Mouse (Mus musculus) fat pad, adult 2 months (tissue): ENCODE results near the gene Il20rb.

Source experiments
- DNase-seq: peaks from one replicate; pipeline ENCODE4 v3.0.0-alpha.2; 2011; ENCODE audit warnings: low read depth, low spot score; ENCODE audit errors: extremely low read depth

Il20rb gene

DNA sequence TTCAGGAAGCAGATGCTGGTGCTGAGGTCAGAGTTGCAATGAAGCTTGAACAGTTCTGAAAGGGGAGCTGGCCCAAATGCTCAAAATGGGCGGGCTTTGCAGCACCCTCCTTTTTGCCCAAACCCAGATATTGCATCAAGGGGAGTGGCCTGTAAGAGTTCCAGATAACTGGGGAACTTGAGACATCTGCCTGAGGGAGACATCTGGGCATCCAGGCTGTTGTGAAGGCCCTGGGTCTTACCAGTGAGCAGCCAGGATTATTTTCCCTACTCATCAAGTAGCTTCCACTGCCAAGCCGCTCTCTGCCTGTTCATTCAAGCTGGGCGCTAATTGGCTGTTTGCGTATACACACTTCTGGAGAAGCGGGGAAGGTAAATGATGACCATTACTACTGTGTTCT, at the start of gene Il20rb:
Il20rb (minus strand) TSS at position 358 of the 400 bp plus-strand sequence.
- no peak for DNase-seq

DNA sequence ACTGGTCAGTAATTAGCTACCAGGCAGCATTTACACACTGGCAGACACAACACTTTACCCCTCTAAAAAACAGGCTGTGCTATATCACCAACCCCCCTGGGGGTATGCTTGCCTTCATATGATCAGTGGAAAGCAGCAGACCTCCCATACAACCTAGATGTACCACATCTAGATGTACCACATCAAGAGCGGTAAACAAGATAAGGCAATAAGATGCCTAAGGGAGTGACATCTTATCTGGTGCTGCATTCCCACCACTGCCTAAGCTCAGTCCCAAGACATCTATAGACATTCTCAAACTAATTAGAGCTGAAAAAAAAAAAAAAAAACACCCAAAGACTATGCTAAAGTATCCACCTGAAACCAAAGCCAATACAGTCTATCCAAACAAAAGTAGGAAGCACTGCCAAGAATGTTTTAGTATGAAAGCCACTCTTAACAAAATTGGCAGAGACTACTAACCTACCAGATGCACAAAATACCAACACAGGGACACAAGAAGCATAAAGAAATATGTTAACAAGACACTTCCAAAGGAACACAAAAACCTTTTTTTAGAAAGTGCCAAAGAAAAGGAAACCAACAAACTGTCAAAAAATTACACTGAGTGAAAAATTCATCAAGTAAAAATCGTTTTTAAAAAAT, 49.2 kb upstream of the Il20rb start:
- no peak for DNase-seq

DNA sequence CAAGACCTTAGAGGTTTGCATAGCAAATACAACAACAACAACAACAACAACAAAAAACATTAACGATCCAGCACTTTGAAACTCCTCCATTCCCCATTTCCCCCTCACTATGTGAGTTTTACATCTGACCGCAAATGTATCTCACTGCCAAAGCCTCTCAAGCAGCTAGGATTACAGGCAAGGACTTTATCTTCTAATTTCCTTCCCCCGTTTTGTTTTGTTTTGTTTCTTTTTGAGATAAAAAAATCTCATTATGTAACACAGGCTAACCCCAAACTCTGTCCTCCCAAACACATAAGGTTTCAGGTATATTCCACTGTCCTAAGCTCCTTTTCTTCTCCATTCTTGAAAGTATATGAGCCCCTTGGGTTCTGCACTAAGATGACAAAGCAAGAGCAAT, 48.1 kb upstream of the Il20rb start:
- DNase-seq = no peak

DNA sequence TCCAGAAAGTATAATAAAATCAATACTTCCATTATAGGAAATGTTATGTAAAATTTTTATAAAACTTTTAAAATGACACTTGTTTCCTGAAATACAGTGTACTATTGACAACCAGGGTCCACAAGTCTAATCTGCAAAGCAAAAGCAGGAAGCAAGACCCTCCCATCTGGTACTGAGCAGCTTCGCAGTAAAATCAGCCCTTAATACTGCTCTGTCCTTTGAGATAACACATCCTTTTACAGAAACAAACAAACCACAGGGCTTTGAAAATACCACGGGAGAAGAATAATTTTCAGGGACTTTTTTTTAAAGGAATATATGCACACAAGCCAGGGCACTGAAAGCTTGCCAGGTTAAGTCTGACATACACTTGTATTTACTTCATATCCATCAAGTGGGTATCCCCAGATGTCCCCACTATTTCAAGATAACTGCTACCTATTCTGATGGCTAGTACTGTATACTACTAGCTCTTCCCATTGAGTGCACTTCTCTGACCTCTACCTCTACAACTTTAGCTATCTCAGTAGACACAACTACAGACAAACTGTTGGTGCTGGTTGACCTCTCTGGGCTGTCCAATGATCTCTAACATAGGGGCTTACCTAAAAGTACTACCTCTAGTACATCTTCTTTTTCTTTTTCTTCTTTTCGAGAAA, 46.4 kb upstream of the Il20rb start:
- no peak for DNase-seq

DNA sequence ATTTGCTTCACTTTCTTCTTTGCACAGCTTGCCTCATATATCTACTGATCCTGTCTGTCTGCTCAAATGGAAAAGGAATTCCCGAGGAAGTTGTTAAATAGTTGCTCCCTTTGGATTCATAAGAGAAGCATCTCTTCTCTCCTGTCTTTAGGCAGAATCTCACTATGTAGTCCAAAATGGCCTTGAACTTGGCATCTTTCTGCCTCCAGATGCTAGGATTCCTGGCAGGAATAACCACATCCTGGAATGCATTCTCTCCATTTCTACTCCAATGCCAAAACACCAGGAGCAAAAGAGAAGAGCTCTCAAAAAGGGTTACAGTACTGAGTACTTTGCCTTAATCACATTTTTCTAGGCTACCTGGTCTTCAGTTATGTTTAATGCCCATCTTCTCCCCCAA, 44.7 kb upstream of the Il20rb start:
- DNase-seq = no peak

DNA sequence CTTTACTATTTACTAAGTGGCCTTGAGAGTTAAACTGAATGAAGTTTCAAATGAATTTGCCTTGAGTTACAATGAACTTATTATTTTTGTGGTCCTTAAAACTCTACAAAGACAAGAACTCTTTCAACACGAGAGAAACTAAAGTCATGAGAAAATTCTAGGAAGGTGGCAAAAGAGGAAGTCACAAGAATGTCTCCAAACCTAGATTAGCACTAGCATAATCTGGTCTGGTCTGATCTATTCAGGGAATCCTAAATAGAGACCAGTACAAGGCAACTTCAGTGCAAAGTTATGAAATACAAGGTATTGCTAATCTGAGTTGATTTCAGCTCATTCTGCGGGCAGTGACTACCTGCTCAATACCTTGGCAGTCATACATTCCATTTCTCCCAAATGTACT, 38.6 kb upstream of the Il20rb start:
- DNase-seq = no peak

DNA sequence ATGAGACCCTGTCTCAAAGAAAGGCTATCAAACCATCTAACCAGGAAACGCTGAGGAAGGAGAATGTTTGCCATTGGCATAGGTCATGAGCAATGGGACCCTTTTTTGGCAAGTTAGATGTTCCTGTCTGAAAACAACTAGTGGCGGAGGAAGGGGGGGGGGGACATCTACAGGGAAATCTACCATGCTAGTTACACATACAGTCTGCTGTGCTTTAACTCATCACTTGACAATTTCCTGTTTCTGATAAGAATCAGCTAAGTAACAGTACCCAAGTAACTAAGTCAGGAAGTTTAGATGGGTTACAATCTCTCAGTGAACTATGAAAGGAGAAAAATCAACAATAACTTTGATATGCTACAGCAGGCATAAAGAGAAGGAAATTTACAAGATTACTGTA, 35.4 kb upstream of the Il20rb start:
- DNase-seq = no peak

DNA sequence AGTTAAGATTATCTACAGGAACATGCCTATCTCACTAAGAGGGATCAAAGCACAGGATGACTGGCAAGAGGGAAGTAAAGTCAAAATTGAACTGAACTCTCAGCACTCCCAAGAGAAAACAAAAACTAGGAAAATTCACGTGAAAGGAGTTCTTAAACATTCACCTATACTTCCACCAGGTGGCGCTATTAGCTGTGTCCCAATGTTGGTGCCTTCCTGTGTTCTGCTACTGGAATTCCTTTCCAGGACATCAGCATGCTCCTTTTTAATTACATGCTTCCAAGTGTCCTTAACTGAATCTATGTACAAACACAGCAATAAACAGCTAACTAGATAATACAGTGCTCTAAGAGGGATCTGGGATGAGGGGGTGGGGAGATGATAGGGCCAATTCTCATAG, 34.0 kb upstream of the Il20rb start:
- DNase-seq = no peak

DNA sequence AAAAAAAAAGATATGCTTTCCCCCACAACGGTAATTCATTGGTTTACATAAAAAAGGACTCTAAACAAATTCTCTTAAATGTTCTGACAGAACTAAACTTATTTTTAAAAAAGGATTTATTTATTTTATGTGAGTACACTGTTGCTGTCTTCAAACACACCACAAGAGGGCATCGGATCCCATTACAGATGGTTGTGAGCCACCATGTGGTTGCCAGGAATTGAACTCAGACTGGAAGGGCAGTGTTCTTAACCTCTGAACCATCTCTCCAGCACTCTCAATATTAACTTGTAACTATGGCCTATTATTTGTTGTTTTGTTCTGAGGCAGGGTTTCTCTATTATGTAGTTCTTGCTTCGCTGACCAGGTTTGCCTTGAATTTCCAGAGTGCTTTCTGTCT, 33.4 kb upstream of the Il20rb start:
- DNase-seq = no peak

DNA sequence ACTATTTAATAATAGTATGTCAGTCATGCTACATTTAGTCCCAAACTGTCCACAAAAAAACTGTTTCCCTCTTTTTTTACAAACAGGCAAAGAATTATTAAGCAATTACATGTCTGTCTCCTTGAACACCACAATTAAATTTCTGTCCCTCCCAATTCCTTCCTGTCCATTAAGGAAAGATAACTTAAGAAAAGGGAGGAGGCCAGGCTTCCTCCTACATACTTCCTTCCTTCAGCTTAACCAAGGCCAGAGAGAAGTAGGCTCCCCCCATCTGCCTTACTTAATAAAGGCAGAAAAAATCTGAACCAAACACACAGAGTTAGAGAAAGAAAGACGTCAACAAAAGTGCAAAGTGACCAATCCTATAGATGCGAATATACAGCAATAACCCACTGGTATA, 21.0 kb upstream of the Il20rb start:
- no peak for DNase-seq

DNA sequence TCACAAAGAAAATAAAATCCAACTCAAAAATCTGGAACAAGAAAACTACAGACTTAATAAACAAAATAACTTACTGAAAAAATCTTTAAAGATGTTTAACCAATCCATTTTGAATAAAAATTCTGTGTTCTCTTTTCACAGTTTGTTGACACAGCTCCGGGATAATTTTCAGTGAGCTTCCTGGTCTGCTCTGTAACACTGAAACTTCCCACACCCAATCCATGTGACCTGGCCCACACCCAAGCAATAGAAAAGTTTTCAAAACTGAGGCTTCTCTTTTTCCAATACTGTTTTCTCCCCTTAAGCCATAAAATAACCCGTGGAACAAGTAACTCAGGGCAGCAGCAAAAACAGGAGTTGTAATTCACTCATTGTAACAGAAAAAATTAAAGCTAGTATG, 20.1 kb upstream of the Il20rb start:
- no peak for DNase-seq

DNA sequence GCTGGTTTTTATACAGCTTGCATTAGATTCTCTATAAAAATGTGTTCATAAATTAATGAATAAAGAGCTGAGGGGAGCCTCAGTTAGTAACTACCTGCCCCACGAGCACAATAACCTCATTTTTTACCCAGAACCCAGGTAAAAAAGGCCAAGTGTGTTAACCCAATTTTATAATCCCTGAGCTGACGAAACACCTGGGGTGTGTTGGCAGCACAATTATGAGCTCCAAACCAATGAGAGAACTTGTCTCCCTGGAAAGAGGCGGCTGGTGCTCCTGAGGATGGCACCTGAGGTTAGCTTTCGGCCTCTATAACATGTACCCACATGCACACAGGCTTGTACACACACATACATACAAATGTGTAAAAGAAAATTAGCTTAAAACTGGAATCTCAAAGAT, 18.9 kb upstream of the Il20rb start:
- DNase-seq = no peak

DNA sequence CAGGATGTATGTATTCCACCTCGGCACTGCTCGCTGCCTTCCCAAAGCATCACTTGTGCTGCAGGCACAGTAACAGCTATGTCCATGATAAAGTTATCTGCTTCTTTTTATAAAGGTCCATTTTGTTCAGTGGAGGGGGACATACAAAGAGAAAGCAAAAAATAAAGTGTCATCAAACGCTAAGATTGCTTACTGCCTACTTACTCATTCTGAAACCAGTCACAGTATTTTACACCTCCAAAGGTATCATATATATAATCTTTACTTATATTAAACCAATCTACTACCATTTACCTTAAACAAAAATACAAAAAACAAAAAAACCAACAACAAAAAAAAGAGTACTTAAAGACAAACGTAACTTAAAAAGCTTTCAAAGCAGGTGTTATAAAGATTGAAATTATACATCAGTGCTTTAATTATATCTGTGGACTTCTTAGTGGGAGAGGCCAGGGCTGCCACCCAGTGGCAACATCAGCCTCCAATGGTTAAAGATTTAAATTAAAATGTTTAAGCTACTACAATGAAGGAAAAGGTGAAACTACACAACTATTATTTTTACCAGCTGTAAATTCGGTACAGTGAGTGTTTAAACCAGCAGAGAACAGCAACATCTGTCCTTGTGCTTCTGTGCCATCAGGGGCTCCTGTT, 7.1 kb upstream of the Il20rb start:
- no peak for DNase-seq

DNA sequence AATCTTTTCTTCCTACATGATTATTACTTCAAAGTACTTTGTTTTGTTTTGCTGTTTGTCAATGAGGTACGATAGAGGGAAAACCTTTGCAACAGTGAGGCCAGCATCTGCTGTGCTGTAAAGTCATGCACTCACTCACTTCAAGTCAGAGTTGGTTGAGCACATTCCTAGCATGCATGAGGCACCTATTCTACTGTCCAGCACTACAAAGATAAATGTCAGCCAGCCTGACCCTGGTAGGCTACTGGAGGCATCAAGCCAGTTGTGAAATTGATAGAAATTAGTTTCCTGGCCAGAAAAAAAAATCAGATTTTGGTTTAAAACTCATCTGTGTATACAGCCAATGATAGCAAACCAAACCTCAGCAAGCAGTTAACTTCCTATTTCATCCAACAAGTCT, 4.8 kb upstream of the Il20rb start:
- no peak for DNase-seq

DNA sequence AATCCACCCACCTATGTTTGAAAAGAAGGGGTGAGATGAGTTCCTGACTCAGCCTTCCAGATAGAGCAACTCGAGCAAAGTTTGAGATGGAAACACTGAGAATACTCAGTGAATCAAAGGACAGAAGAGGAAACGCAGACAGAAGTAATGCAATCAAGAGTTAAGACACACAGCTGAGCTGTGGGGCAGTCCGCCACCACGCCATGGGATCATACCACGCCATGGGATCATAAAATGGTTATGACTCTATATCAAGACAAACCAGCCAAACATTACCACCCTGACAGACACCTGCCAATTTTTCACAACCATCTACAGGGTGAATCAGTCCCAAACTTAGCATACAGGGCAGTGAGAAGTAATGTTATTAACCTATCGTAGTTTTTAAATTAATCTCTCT, 2.4 kb upstream of the Il20rb start:
- no peak for DNase-seq

DNA sequence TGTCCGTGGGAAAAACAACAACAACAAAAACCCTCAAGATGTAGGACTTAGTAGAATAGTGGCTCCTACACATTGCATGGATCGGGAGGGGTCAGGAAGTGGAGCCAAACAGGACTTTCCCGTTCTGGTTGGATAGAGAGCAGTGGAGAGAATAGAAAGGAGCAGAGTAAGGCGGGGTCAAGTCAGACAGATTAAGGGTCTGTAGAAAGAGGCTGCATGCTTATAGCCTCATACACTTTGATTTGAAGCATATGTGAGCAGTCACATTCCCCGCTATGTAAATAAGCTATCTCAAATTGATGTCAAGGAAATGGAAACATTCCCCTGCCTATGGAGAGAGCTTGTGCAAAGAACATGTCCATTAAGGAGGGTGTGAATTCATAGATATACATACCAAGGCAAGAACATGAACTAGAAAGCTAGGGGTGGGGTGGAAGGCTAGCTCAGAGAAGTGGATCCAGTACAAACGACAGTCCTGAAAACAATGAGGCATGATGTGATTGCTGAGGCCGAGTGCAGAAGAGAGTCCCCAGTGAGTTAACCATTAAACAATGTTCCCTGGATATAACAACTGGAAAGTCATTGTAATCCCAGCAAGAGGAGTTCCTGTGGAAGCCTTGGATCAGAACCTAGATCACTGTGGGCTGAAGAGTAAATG, 1.6 kb upstream of the Il20rb start:
- no peak for DNase-seq

DNA sequence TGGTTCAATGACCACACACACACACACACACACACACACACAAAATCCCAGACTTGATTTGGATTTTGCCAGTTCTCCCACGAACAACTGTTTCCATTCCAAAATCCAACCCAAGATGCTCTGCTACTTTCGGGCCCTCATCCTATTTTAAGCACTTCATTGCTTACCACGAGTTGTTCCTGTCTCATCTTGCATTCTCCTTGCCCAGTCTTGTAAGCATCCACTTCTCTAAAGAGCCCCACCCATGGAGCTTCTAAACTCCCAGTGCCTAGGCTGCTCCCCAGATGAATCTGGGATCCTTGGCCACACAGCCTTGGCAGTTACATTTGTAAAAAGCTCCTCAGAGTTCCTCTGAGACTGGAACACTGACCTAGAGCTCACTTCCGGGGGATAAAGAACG, 3.3 kb downstream of the Il20rb start:
- DNase-seq = no peak

DNA sequence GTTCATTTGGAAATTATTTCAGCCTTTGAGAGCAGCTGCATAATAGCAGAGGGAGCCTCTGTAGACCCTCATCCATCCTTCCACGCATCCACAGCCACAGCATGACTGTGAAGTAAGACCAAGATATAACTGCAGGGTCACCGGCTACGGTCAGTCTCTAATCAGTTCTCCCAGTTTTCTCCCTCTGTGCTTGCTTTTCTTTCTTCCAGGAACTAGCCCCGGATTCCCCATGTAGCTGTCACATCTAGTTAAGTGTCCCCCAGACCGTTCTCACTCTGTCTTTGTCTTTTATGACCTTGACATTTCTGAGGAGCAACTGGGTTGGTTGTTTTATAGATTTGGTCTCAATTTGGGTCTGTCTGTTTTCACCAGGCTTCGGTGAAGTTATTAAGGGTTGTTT, 5.0 kb downstream of the Il20rb start:
- no peak for DNase-seq

DNA sequence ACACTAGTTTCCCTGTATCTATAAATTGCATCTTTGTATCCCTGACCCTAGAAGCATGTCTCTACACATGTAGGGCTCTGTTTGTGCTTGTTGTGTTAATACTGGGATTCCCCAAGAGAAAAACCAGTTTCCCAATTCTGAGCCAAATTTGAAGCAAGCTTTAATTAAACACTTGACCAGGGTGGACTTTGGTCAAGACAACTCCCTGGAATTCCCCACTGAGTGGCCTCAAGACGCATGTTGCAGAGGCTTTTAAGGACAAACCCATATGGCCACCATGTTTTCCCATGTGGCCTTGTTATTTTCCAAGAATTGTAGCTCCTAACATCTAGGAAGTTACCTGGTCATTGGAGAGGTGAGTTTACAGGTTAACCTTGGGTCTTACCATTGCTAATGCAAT, 12.5 kb downstream of the Il20rb start:
- DNase-seq = no peak

DNA sequence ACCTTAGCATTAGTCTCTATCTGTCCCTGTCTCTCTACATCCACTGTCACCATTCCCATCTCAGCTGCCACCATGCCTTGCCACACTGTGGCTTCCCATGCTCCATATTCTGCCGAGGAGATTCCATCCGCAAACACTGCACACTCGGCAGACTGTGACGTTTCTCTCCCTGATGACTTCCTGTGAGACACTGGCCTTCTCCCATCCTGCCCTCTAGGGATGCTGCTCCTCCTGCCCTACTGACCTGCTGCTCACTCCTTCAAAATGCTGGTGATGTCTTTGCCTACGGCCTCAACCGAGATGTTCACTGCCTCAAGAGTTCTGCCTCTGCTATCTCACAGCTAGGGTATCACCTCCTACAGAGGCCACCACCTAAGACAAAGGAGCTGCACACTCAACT, 13.2 kb downstream of the Il20rb start:
- DNase-seq = no peak

DNA sequence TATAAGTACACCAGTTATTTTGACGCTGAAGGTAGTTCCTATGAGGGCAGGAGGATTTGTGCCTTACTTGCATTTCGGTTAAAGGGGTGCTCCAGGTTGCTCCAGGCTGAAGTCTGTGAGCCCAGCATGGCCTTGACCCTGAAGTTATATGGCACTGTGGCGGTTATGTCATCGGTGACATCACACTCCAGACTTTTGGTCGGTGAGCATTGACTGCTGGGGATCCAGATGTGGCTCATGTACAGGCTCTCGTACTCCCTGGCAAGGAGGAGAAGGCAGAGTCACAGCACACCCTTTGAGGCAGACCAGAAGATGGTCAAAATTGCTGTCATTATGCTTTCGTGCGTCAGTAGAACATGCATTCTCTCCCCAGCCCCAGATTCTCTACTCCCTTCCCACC, 13.7 kb downstream of the Il20rb start:
- DNase-seq = no peak

DNA sequence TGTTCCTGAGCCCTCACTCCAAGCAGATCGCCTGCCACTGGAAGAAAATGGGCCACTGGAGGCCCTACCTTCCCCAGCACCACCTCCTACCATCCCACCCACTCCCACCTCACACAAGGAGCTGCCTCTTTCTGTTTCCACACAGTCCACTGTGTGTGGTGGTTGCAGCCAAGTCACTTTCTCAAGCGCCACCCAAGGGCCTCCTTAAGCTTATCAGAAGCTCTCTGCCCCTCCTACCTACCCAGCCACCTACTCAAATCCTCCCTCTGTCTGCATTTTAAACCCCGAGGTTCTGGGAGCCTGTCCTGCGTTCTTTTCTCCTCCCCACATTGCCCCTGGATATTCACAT, 15.0 kb downstream of the Il20rb start:
- DNase-seq = no peak
